Mouse (Mus musculus): ENCODE data around the gene Nup210l. TPM values are rescaled to one million over a fixed set of nuclear protein-coding genes. Genes with fewer than 3 reads are reported as not detected.

Nup210l gene
- polyA plus RNA-seq (2012; ENCODE audit: low replicate concordance), result 0.02 TPM in 1 of 2 replicates, not detected in the other

DNA sequence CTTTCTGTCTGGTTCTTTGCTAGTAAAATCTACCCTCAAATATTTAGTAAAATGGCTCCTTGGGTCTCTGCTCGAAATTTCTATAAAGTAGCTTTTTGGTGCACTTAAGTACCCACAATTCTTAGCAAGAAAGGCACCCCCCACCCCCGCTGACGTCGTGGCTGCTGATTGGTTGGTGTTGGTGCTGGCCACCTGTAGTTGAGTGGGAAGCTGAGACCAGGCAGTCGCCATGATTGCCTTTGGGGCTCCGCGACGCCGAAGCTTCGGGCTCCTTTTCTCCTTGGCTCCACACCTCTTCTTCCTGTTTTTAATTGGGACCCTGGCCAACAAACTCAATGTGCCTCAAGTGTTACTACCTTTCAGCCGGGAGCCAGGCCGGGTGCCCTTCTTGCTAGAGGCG is at the start of gene Nup210l:
TSS of gene Nup210l (plus strand) at position 195 of the 400 bp plus-strand sequence.

DNA sequence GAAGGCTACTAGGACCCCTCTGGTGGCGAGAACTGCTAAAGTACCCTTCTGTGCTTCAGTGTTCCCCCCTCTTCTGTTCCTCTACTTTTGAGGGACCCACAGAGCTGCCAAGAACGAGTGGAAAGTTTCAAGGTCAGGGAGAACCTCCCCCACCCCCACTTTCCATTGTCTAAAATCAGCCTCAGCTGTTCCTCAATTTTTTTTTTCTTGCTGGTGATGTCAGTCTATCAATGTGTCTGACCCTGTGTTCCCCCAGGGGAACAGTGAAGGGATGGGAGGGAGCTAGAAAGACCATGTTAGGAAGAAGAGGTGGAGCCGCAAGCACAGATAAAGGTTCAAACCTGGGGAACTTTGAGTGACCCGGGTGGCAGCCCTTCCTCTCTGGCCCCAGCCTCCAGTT is 31.6 kb upstream of the Nup210l start, which contains the start of gene Tpm3:
TSS of gene Tpm3 (plus strand) at position 356 of the 400 bp plus-strand sequence.

DNA sequence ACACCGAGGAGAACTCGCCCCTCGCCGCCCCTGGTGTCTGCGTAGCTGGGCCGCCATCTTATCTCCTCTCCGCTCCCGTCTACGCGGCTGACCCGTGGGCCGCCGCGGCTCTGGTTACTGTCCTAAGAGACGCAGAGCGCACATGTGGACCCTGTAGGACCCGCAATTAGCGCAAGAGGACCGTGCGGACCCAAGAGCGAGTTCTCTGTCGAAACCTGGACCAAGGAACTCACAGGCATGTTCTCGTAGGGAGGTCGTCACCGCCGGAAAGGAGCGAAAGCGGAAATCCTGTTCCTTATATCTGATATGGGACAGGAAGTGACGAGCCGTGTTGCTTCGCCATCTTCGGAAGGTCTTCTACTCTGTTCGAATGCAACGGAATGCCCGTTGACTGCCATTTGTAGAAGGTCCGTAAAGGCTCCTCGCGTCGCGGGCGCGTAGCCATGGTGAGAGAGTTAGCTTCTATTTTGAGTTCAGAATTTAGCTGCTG is 109.5 kb downstream of the Nup210l start, which contains the start of the genes Rps27 and Rab13:
TSS of gene Rps27 (minus strand) at position 275 of the 490 bp plus-strand sequence.
TSS of gene Rab13 (plus strand) at position 319 of the 490 bp plus-strand sequence.

DNA sequence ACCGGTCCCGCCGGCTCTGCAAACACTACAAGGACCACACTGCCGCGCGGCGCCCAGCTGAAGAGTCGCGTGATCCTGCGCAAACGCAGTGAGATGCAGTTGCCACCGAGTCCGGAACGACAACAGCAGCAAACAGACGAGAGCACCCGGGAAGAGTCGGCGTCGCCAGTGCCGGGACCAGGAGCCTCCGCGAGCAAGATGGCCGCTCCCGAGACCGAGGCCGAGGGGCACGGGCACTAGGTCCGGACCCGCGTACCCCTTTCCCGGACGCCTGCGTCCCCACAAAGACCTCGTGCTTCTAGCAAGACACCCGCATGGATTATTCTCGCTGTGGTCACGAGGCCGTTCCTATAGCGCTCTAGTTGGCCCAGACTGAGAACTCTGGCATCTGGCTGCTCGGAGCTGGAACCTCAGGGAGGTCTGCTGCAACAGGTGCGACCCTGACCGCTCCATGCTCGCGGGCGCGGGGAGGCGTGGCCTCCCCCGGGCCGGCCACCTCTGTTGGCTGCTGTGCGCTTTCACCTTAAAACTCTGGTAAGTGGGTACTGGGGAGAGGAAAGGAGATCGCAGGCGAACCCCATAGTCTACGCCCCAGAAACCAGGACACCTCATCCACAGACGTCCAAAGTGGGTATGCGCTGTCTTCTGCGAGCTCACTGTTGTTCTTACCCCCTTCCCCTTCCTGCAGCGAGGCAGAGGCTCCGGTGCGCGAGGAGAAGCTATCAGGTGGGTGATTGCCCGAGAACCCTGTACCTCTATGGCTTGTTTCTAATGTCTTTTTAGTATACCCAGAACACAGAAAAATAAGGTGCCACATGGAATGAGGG is 127.8 kb downstream of the Nup210l start, which contains the start of gene Jtb:
TSS of gene Jtb (plus strand) at position 91 of the 827 bp plus-strand sequence.

DNA sequence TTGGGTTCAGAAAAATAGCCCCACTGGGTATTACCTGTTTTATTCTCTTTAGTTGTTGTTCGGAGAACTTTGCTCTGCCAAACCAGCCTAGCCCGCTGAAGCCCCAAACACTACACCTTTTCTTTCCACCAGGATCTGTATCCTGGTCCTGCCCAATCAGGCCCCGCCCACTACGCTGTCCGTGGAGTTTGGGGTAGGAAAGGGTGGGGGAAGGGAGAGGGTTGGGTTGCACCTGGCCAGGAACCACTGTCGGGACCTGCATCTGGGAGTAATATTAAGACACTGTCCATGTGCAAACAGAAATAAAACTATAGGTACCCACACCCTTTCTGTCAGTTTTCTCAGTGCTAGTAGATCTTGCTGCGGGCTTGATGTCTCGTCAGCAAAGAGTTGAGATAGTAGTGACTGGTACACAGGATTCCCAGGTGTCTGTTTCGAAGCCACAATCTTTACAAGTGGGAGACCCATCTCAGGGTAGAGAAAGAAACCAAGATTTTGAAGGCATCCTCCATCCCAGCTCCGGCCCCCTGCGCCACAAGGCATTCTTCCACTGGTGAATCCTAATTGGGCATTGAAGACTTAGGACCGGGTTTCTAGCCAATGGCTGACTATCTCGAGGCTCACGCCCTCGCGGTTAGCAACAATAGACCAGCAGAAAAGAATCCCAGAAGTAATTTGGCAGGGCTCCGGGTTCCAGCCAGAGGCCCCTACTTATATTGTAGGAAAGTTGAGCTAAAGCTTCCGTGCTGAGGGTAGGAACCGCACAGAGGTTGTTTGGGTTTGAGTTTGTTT is 139.2 kb downstream of the Nup210l start, which contains the start of gene Creb3l4:
TSS of gene Creb3l4 (minus strand) at position 529 of the 792 bp plus-strand sequence.

DNA sequence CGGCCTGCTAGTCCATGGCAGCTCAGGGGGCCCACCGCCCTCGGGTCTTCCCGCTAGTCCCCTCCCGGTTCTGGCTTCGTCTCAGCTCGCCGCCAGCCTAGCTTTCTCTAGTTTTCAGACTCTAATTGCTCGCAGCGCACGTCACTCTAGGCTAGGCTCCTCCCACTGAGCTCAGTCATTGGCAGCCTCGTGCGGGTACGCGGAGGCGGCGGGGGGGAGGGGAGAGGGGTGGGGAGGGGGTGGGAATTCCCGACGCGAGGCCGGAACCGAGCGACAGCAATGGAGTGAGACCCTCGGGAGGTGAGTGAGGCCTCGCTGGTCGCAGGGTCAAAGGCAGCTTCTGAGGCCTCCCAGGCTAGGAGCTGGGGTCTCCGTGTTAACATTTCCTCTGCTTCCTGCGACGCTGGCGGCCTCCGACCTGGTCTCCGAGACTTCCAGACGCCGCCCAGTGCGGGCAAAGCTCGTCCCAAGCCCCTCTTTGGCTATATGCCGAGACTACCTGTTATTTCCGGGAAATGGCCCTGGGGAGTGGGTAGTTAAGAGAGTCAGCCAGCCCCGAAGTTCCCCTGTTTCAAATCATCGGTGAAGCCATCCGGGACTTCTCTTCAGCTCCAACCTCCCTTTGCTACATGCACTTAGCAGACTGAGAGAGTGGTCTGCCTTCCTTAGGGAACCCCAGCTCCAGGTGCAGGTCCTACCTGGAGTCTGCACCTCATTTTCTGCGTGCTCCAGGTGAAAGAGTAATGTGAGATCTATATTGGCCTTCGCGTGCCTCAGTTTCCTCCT is 144.2 kb downstream of the Nup210l start, which contains the start of gene Slc39a1:
TSS of gene Slc39a1 (plus strand) at position 213 of the 786 bp plus-strand sequence.

DNA sequence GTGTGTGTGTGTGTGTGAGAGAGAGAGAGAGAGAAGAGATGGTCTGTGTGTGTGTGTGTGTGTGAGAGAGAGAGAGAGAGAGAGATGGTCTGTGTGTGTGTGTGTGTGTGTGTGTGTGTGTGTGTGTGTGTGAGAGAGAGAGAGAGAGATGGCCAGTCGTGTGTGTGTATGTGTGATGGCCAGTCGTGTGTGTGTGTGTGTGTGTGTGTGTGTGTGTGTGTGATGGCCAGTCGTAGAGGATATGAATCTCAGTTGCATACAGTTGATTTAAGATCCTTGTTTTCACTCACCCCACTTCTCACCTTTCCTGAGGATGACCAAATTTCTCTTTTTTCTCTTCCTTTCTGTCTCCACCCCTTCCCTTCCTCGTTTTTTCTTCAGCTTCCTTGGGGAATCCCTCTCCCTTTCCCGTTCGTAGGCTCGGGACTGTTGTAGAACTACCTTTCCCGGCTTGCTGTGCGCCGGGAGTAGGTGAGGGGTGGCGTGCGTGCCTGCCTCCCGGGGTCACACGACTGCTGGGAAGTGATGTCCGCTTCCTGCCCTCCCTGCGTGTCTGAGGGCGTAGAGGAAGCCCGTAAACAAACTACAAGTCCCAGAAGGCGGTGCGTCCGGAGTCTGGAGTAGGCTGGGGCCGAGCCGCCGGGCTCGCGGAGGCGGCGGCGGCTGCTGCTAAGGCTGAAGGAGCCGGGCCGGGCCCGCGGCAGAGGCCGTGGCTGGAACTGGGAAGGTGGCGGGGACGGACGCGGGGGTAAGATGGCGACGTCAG is 149.9 kb downstream of the Nup210l start, which contains the start of gene Crtc2:
TSS of gene Crtc2 (plus strand) at position 511 of the 766 bp plus-strand sequence.

Other genes starting within 250 kb of the Nup210l start
- 46.6 and 58.2 TPM in 2 replicates for gene Il6ra, start 190.9 kb upstream of the Nup210l start, polyA plus RNA-seq (2012; ENCODE audit: low replicate concordance)
- 17.9 and 25.2 TPM in 2 replicates for gene Atp8b2, start 140.6 kb upstream of the Nup210l start, polyA plus RNA-seq (2012; ENCODE audit: low replicate concordance)
- gene Hax1, start 105.4 kb upstream of the Nup210l start, polyA plus RNA-seq (2012; ENCODE audit: low replicate concordance), result 7.5 and 28.3 TPM in 2 replicates
- gene 4933434E20Rik, start 52.5 kb upstream of the Nup210l start, polyA plus RNA-seq (2012; ENCODE audit: low replicate concordance), result 13.2 and 39.5 TPM in 2 replicates
- 97.5 and 134 TPM in 2 replicates for gene Ubap2l, start 51.5 kb upstream of the Nup210l start, polyA plus RNA-seq (2012; ENCODE audit: low replicate concordance)
- 235 and 367 TPM in 2 replicates for gene Tpm3, start 31.5 kb upstream of the Nup210l start, polyA plus RNA-seq (2012; ENCODE audit: low replicate concordance)
- 704 and 1,048 TPM in 2 replicates for gene Rps27, start 109.5 kb downstream of the Nup210l start, polyA plus RNA-seq (2012; ENCODE audit: low replicate concordance)
- gene Rab13, start 109.6 kb downstream of the Nup210l start, polyA plus RNA-seq (2012; ENCODE audit: low replicate concordance), result 1.4 and 1.5 TPM in 2 replicates
- gene Jtb, start 127.5 kb downstream of the Nup210l start, polyA plus RNA-seq (2012; ENCODE audit: low replicate concordance), result 128 and 313 TPM in 2 replicates
- not detected in 2 replicates for gene Creb3l4, start 139.4 kb downstream of the Nup210l start, polyA plus RNA-seq (2012; ENCODE audit: low replicate concordance)
- 18.2 and 18.6 TPM in 2 replicates for gene Slc39a1, start 144.0 kb downstream of the Nup210l start, polyA plus RNA-seq (2012; ENCODE audit: low replicate concordance)
- 151 and 168 TPM in 2 replicates for gene Crtc2, start 150.0 kb downstream of the Nup210l start, polyA plus RNA-seq (2012; ENCODE audit: low replicate concordance)
- 218 and 692 TPM in 2 replicates for gene Dennd4b, start 161.1 kb downstream of the Nup210l start, polyA plus RNA-seq (2012; ENCODE audit: low replicate concordance)
- 5.7 and 10.3 TPM in 2 replicates for gene Gatad2b, start 189.0 kb downstream of the Nup210l start, polyA plus RNA-seq (2012; ENCODE audit: low replicate concordance)